Mouse (Mus musculus) frontal cortex, postnatal 10 days (tissue): ENCODE measurements at regions not wholly inside any gene's neighbourhood (a gene's known extent, or its start where the extent isn't known, plus 50 kb on each side); places are given as distances from the start of the nearest gene placed in this dataset.

Experiments used
- DNase-seq, 2 experiments: peaks; one replicate each; pipeline ENCODE4 v3.0.0; 2022; ENCODE audit warnings: low spot score in 2 of 2, mixed read lengths in 1 of 2

- no peak for DNase-seq
Measured at GRCm38 (mm10) chr13:115673729-115674128, 572.0 kb upstream of the Itga1 start.

- no peak for DNase-seq
Measured at GRCm38 (mm10) chr13:115671685-115672084, 569.9 kb upstream of the Itga1 start.

DNA sequence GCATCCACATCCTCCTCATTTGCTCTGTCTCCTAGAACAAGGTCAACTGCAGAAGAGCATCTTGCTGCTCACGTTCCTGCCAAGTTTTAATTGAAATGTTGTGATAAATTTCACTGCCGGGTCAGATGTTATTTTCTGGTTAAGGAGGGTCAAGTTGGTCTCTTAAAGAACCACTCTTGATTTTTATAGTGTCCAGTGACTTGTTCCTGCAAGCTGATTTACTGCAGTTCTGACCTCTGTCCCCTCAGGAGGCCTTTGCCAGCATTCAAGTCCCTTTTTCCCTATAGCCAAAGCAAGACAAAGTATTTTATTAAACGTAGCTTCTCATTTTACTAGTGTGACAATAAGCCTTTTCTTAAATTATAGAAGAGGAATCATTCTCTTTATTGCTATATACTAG lies 567.8 kb upstream of the Itga1 start:
- DNase-seq, result no peak

DNA sequence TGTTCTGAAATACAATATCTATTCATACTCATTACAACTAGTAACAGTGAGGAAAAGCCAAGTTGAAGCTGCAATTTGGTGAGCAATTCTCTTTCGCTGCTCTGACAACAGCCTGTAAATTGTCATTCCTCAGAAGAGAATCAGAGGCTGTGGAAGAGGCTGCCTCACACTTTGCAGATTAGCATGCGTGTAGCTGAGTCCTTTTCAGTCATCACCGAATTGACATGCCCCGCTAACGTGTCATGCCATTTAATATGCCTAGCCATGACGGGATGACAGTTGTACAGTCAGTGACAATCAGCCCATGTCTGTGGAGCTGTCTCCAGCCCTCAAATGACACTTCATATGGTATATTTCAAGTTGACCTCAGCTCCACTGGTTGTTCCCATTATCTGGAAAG lies 553.4 kb upstream of the Itga1 start:
- no peak for DNase-seq

DNA sequence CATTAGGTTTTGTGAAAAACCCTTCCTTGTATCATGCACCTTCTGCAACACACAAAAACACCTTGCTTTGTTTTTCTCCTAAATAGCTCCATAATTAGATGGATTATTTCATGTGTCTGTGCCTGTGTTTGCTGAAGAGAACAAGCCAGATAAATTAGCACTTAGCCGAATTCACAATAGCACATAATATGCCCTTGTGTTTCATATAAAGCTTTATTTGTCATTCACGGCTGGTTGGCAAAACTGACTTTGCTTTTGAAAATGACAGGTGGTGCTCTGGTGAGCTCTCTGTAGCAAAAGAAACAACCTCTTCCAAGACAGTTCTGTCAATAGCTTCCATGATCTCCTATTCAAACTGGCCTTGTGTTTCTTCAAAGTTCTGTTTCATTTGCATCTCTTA lies 551.2 kb upstream of the Itga1 start:
- no peak for DNase-seq

DNA sequence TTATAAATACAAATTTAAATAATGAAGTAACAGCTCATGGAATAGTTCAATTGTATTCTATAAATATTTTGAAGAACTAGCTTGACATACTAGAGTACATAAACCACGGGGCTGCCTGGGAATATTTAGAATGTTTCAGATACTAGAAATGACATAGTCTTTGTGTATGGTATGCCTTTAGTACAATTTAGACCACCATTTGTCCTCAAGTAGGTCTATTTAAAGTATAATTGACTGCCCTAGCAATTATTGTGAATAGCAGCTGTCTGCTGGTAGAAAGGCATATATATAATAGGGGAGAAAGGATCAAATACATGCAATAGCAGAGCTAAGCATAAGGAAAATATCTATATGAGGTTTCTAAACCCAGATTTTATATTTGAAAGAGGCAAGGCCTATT lies 550.6 kb upstream of the Itga1 start:
- no peak for DNase-seq

GRCm38 (mm10) chr13:115631410-115632105 lies 529.8 kb upstream of the Itga1 start:
- no peak for DNase-seq

GRCm38 (mm10) chr13:115630603-115631002 lies 528.8 kb upstream of the Itga1 start:
- DNase-seq, result no peak

DNA sequence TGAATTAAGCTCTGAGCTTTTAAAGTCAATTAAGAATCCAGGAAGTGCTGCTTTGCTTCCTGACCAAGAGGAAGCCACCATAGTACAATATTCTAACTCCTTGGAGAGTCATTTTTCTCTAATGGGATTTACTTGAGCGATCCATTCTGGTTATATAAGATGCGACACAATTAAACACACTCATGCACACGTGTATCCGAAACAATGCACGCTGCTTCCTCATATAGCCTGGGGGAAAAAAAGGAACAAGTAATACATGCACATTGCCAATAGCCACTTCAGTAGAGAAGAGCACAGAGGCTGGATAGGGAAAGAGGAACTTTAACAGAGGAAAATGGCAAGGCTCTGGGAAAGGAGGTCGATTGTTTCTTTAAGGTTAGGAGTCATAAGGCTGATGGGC lies 511.4 kb upstream of the Itga1 start:
- DNase-seq, result no peak

- DNase-seq, result no peak
Measured at GRCm38 (mm10) chr13:115606441-115606840, 504.7 kb upstream of the Itga1 start.

GRCm38 (mm10) chr13:115595126-115595671 lies 493.4 kb upstream of the Itga1 start:
- no peak for DNase-seq

DNA sequence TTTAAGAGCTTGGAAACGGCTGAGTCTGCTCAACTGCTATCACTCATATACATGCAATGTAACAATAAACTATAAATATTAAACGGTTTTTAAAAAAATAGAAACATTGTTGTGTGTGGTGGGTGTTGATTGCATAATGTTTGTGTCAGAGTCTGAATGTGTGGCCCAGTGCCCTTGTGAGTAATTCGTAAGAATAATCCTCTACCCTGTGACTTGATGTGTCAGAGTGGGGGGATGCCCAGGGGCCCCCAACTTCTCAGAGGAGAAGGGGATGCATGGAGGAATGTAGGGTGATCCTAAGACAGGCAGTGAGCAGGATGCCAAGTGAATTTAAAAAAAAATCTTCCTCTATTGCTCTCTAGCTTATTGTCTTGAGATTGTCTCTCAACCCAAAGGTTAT lies 474.2 kb upstream of the Itga1 start:
- DNase-seq, result no peak

DNA sequence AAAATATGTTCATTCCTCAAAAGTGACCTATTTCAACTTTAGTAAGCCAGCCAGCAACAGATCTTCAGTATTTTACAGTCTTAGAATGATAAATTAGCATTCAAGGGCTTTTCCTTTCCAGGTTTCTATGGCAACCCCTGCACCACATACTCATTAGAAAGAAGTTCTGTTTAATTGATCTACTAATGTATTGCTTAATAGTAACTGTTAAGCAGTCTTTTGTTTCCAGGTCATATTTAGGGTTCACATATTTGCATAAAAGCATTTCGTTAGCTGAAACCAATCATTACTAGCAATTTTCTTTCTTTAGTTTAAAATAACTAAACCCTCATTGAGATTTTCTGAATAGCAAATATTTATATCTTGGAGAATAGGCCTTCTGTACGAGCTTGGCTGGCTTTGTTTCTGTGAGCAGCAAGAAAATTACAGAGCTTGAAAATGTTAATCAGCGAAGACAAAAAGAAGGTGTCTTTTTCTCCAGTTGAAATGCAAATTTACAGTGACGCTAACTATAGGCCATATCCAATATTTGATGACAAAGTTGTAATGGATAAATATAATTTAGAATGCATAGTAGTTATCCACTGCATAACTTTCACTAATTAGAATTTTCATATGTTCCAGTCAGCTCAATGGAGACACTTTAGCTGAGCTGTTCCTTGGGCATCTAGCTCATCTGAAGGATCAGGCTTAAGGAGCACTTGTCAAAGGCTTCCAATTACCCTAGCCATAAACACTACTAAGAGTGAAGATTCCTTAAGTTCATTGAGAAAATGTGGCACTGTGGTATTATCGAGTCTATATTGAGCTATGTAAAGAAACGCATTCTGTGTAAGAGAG lies 473.5 kb upstream of the Itga1 start:
- DNase-seq, result no peak

GRCm38 (mm10) chr13:115541167-115541566 lies 439.4 kb upstream of the Itga1 start:
- DNase-seq, result no peak

- no peak for DNase-seq
Measured at GRCm38 (mm10) chr13:115535900-115536299, 434.1 kb upstream of the Itga1 start.

GRCm38 (mm10) chr13:115513914-115514313 lies 412.1 kb upstream of the Itga1 start:
- DNase-seq, result no peak

DNA sequence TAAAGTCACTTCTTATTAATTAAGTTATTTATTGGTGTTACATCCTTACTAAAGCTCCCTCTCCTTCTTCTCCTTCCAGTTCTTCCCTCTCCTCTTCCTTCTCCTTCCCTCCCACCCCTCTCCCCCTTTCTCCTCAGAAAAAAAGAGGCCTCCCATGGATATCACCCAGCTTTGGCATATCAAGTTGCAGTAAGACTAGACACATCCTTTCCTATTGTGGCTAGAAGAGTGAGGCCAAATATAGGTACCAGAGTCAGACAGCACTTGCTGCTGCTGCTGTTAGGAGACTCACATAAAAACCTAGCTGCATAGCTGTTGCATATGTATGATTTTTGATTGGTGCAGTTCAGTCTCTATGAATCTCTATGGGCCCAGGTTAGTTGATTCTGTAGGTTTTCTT lies 410.4 kb upstream of the Itga1 start:
- DNase-seq, result no peak

DNA sequence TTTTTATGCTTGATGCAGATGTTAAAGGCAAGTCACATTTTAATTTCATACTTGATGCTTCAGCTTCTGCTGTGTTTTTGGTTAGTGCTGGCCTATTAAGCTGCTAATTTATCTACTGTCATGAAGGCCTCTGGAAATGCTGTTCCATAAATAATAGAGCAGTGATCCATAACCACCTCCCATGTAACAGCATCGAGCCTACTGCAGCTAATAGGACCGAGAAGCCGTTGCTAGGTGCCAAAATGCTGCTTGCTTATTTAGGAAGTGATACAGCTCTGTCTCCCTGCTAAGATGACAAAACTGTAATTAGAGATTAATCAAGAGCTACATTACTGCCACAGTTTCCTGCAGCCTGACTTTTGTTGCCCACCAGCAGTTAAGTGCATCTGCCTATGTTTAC lies 406.9 kb upstream of the Itga1 start:
- no peak for DNase-seq

- no peak for DNase-seq
Measured at GRCm38 (mm10) chr13:115494399-115494798, 392.6 kb upstream of the Itga1 start.

DNA sequence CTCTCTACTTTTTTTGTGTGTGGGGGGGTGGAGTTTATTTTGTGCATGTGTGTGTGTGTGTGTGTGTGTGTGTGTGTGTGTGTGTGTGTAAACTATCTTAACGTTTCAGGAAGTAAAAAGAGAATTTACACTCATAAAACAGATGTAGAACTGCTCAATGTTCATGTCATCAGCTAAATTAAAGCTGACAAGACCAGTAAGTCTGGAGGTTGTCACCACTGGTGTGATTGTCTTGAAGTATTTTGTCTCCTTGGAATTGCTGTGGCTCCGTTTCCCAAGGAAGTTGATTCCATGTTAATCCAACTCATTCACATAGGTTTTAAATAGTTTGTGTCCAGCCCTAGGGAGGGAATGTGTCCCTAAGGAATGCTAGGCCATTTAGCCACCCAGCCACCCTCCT lies 374.1 kb upstream of the Itga1 start:
- DNase-seq, result no peak

- no peak for DNase-seq
Measured at GRCm38 (mm10) chr13:115465689-115466088, 363.9 kb upstream of the Itga1 start.

DNA sequence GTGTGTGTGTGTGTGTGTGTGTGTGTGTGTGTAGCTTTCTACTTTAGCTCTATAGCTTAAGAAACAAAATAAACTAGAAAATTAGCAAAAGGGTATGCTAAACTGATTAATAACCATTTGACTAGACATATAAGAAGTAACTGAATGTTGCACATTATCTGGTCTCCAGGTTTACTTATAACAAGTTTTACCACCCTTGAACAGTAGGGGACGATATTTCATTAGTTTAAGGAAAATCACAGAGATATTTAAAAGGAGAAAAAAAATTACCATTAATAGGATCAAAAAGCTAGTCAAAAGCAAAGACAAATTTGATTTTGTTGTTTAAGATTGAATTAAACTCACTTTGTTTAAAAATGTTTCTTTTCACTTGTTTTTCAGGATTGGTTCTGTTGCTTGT lies 349.5 kb upstream of the Itga1 start:
- no peak for DNase-seq
